Mouse (Mus musculus): ENCODE data around the gene Ifrd2.

Gene Ifrd2

GRCm38 (mm10) chr9:107565556-107565955 is 21.9 kb upstream of the Ifrd2 start:
- POLR2A ChIA-PET, result interaction anchor here in 3 of 4 experiments (0.8 to 29.0 kb wide), 12 partner anchors 9 to 65 kb away, joined by 3 to 450 read pairs (median 4); partner anchors contain the start of genes Rassf1 (in 2 of the 3), Hyal1 (in 1 of the 3), Hyal3 (in 1 of the 3) and Ifrd2 (in 1 of the 3)
- CTCF ChIA-PET, result interaction anchor here (0.6 to 2.1 kb wide), 17 partner anchors 9 to 755 kb away, joined by 3 to 12 read pairs (median 3); partner anchors contain the start of genes Ifrd2 (in 2 of the 4), Rassf1 (in 2 of the 4), Hyal1 (in 1 of the 4) and Rbm6 (in 1 of the 4)

DNA sequence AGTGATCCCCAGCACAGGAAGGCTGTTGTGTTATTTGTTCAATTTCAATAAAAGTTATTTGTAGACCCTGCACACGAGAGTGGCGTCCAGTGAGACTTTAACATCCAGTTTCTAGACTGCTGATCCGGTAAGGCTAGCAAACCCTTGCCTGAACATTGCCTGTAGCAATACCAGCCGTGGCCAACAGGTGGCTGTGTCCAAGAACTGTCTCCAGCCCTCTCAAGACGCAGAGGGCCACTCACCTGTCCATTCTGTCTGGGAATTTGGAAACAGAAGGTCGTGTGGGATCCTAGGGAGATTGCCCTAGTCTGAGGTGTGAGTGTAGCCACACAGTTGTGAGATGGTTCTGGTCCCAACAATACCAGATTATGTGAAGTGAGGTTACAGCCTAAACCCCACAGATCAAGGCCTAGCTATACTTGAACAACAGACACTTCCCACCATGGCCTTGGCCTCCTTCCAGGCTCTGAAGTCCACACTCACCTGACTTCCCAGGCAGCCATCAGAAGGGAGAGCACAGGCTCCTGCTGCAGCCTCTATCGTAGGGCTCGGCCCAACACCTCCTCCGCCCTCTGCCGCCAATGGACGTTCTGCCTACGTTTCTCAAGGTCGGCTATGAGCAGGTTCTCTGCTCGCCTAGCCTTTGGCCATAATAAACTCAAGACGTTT is 21.3 kb upstream of the Ifrd2 start:
- CTCF ChIA-PET, result interaction anchor here (0.6 to 2.1 kb wide), 19 partner anchors 8 to 754 kb away, joined by 3 to 12 read pairs (median 3); partner anchors contain the start of genes Ifrd2 (in 2 of the 4), Rassf1 (in 2 of the 4), Hyal1 (in 1 of the 4) and Rbm6 (in 1 of the 4)
- POLR2A ChIA-PET, result interaction anchor here (0.8 to 29.0 kb wide), 20 partner anchors 8 to 74 kb away, joined by 3 to 450 read pairs (median 4); partner anchors contain the start of genes Hyal1 (in 2 of the 4), Rassf1 (in 2 of the 4), Gnai2 (in 1 of the 4) and Hyal3 (in 1 of the 4)

DNA sequence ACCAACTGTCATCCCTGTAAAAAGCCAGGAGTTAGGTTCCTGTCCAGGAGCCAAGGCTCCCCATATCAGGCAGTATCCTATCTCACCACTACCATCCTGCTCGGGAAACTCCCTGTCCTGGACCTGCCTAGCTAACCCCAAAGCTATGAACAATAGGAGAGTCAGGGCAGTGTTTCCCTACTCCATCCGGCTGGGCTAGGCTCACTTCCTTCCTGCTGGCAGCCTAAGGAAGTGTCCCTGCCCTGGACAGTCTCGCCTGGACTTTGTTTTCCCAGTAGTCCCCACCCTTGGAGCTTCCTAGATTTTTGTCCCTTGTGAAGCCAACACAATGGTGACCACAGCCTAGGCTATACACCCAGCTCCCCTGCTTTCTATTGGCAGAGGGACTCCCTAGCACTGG is 20.6 kb upstream of the Ifrd2 start:
- CTCF ChIA-PET, result interaction anchor here in 3 of 4 experiments (0.8 to 2.6 kb wide), 12 partner anchors 8 to 79 kb away, joined by 3 to 14 read pairs (median 4); partner anchors contain the start of genes Ifrd2 (in 2 of the 3) and Hyal1 (in 1 of the 3)
- POLR2A ChIA-PET, result interaction anchor here (0.8 to 29.0 kb wide), 18 partner anchors 8 to 74 kb away, joined by 3 to 450 read pairs (median 4); partner anchors contain the start of genes Hyal1 (in 2 of the 4), Hyal3 (in 2 of the 4), Rassf1 (in 2 of the 4) and Gnai2 (in 1 of the 4)

- CTCF ChIA-PET, result interaction anchor here (0.5 to 2.6 kb wide), 10 partner anchors 13 to 50 kb away, joined by 3 to 14 read pairs (median 4); partner anchors contain the start of genes Hyal3 (in 1 of the 4) and Tmem115 (in 1 of the 4)
Measured at GRCm38 (mm10) chr9:107567702-107568319, 19.6 kb upstream of the Ifrd2 start, which contains the start of gene Hyal2. Gene Hyal2 (plus strand): TSS chr9:107567945.

GRCm38 (mm10) chr9:107568331-107569261 is 18.8 kb upstream of the Ifrd2 start:
- ChIA-PET POLR2A (interaction anchor here in 3 of 4 experiments (0.7 to 29.0 kb wide), 41 partner anchors 8 to 948 kb away, joined by 3 to 450 read pairs (median 5); partner anchors contain the start of genes Hyal1 (in 3 of the 3), Ifrd2 (in 3 of the 3), Hyal3 (in 2 of the 3) and Naa80 (in 2 of the 3)), CTCF (interaction anchor here (0.5 to 2.6 kb wide), 20 partner anchors 12 to 440 kb away, joined by 3 to 14 read pairs (median 3); partner anchors contain the start of genes Hyal3 (in 1 of the 4), Ifrd2 (in 1 of the 4), Rassf1 (in 1 of the 4) and Tmem115 (in 1 of the 4))

More at GRCm38 (mm10) chr9:107567702-107568319, 19.6 kb upstream of the Ifrd2 start, which contains the start of gene Hyal2:
- POLR2A ChIA-PET, result interaction anchor here in 3 of 4 experiments (0.6 to 29.0 kb wide), 34 partner anchors 9 to 238 kb away, joined by 3 to 450 read pairs (median 4); partner anchors contain the start of genes Hyal1 (in 3 of the 3), Hyal3 (in 3 of the 3), Ifrd2 (in 2 of the 3) and Naa80 (in 2 of the 3)

DNA sequence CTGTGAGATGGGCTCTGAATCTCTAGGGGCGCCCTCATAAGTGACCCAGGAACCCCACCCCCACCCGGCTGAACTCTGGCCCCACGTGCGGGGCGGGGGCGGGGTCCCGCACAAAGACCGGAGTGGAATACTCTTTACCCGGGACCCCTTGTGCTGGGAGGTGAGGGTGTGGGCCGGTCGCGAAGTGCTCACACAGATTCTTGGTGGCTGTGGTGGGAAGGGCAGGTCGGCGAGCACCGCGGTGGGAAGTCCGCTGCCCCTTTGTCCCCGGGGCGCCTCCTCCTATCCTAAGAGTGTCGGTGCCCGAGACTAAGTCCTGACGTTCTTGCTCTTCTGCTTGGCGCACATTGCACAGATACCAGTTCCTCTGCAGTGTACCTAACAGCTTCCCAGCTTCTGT is 18.2 kb upstream of the Ifrd2 start:
- ChIA-PET POLR2A (interaction anchor here in 3 of 4 experiments (0.7 to 29.0 kb wide), 31 partner anchors 7 to 947 kb away, joined by 3 to 450 read pairs (median 8); partner anchors contain the start of genes Ifrd2 (in 3 of the 3), Hyal1 (in 2 of the 3), Hyal3 (in 2 of the 3) and Naa80 (in 2 of the 3)), CTCF (interaction anchor here in 3 of 4 experiments (0.5 to 2.6 kb wide), 16 partner anchors 14 to 439 kb away, joined by 3 to 14 read pairs (median 3); partner anchors contain the start of genes Ifrd2 (in 1 of the 3), Rassf1 (in 1 of the 3) and Tmem115 (in 1 of the 3))

DNA sequence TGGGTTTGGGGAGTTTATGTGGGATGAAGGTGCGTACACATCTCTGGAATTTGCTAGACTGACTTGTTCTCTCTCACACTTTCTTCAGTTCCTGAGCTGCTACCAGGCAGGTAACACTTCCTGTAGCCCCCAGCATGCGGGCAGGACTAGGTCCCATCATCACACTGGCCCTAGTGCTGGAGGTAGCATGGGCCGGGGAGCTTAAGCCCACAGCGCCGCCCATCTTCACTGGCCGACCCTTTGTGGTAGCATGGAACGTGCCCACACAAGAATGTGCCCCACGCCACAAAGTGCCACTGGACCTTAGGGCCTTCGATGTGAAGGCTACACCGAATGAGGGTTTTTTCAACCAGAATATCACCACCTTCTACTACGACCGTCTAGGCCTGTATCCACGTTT is 17.4 kb upstream of the Ifrd2 start:
- ChIA-PET CTCF (interaction anchor here in 3 of 4 experiments (0.5 to 2.5 kb wide), 9 partner anchors 10 to 401 kb away, joined by 3 to 5 read pairs (median 3); partner anchors contain the start of genes Hyal3 (in 1 of the 3) and Tmem115 (in 1 of the 3)), POLR2A (interaction anchor here in 3 of 4 experiments (1.0 to 29.0 kb wide), 20 partner anchors 11 to 74 kb away, joined by 4 to 450 read pairs (median 9); partner anchors contain the start of genes Ifrd2 (in 3 of the 3), Hyal3 (in 2 of the 3), Rassf1 (in 2 of the 3) and Zmynd10 (in 2 of the 3))

DNA sequence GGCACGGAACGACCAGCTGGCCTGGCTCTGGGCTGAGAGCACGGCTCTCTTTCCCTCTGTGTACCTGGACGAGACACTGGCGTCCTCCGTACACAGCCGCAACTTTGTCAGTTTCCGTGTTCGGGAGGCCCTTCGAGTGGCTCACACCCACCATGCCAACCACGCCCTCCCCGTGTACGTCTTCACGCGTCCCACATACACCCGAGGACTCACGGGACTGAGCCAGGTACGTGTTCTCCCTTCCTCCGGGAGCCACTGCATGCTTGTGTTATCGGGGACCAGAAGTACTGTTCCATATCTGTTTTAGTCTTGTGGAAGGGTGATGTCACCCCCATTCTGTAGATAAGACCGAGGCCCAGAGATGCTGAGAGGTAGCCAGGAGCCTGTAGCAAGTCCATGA is 16.6 kb upstream of the Ifrd2 start:
- CTCF ChIA-PET, result interaction anchor here in 2 of 4 experiments (0.5 to 1.0 kb wide), 3 partner anchors 9 to 118 kb away, joined by 3 read pairs; partner anchors contain the start of gene Hyal3 (in 1 of the 2)
- POLR2A ChIA-PET, result interaction anchor here in 2 of 4 experiments (1.4 to 29.0 kb wide), 11 partner anchors 10 to 74 kb away, joined by 4 to 450 read pairs (median 22); partner anchors contain the start of genes Hyal3 (in 2 of the 2), Ifrd2 (in 2 of the 2), Naa80 (in 1 of the 2) and Rassf1 (in 1 of the 2)

GRCm38 (mm10) chr9:107571534-107572326 is 15.7 kb upstream of the Ifrd2 start:
- CTCF ChIA-PET, result interaction anchor here in 3 of 4 experiments (0.6 to 1.6 kb wide), 5 partner anchors 8 to 125 kb away, joined by 3 to 5 read pairs (median 3); partner anchors contain the start of genes Hyal3 (in 1 of the 3) and Zmynd10 (in 1 of the 3)
- POLR2A ChIA-PET, result interaction anchor here in 3 of 4 experiments (0.5 to 29.0 kb wide), 19 partner anchors 9 to 172 kb away, joined by 3 to 450 read pairs (median 5); partner anchors contain the start of genes Tusc2 (in 3 of the 3), Hyal3 (in 2 of the 3), Ifrd2 (in 2 of the 3) and Cacna2d2 (in 1 of the 3)

DNA sequence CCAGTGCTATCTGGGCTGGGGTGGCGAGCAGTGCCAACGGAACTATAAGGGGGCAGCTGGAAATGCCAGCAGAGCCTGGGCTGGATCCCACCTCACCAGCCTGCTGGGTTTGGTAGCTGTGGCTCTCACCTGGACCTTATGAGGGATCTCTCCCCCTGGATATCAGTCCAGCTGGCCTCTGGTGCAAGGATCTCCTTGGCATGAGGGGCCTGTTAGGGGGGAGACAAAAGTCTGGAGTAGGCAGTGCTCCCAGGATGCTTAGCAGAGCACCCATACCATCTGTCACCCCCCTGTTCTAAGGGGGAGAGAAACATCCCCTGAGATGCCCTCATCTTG is 15.1 kb upstream of the Ifrd2 start:
- POLR2A ChIA-PET, result interaction anchor here in 3 of 4 experiments (0.5 to 29.0 kb wide), 20 partner anchors 8 to 173 kb away, joined by 3 to 450 read pairs (median 5); partner anchors contain the start of genes Tusc2 (in 3 of the 3), Hyal3 (in 2 of the 3), Ifrd2 (in 2 of the 3) and Cacna2d2 (in 1 of the 3)
- CTCF ChIA-PET, result interaction anchor here (0.6 to 1.6 kb wide), 5 partner anchors 25 to 157 kb away, joined by 3 to 13 read pairs (median 3); partner anchors contain the start of gene Zmynd10 (in 1 of the 4)

GRCm38 (mm10) chr9:107573774-107574173 is 13.7 kb upstream of the Ifrd2 start:
- CTCF ChIA-PET, result interaction anchor here in 2 of 4 experiments (0.6 to 2.4 kb wide), 2 partner anchors 9 to 57 kb away, joined by 4 to 7 read pairs; no protein-coding TSS in a partner anchor

DNA sequence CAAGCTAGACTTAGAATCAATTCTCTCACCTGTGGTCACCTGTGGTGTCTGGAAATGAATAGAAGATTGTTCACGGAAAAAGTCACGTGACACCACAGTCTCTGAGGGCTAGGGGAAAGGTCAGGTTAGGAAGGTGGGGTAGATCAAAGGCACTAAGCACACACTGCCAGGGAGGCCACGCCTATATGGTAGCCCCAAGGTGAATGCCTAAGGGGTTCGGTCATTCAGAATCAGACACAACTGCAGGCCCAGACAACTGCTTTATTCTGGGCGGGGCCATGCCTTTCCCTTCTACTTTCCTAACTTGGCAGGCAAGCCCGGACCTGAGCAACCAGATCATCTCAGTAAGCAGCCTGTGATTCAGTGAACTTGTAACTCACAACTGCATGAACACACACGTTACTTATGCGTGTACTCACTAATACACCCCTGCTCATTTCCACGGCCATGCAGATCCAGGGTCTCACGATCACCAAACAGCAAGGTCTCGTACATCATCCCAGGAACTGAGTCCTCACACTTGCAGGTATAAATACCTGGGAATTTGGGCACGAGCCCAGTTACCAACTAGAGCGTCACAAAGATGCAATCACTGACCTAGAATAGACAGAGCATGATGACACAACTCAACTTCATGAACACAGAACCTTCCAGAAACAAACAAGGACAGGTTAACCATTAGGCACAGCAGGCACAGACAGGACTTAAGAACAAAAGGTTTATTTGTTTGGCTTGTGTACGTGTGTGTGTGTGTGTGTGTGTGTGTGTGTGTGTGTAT is 11.7 kb upstream of the Ifrd2 start:
- ChIA-PET POLR2A (interaction anchor here (0.5 to 29.0 kb wide), 54 partner anchors 8 to 753 kb away, joined by 3 to 450 read pairs (median 5); partner anchors contain the start of genes Cyb561d2 (in 2 of the 4), Ifrd2 (in 2 of the 4), Nprl2 (in 2 of the 4) and Tusc2 (in 2 of the 4)), CTCF (interaction anchor here in 3 of 4 experiments (0.7 to 2.4 kb wide), 17 partner anchors 9 to 176 kb away, joined by 3 to 12 read pairs (median 4); partner anchors contain the start of genes Tusc2 (in 2 of the 3), Cacna2d2 (in 1 of the 3) and Ifrd2 (in 1 of the 3))

More at GRCm38 (mm10) chr9:107573774-107574173, 13.7 kb upstream of the Ifrd2 start:
- POLR2A ChIA-PET, result interaction anchor here in 3 of 4 experiments (0.6 to 29.0 kb wide), 10 partner anchors 7 to 200 kb away, joined by 3 to 450 read pairs (median 3); partner anchors contain the start of genes Cyb561d2 (in 1 of the 3), Hyal3 (in 1 of the 3), Ifrd2 (in 1 of the 3) and Naa80 (in 1 of the 3)

GRCm38 (mm10) chr9:107576357-107577107 is 10.9 kb upstream of the Ifrd2 start, which contains the start of gene Hyal1:
Gene Hyal1 (plus strand): TSS chr9:107576927.
- ChIA-PET POLR2A (interaction anchor here (0.5 to 29.0 kb wide), 63 partner anchors 8 to 817 kb away, joined by 3 to 450 read pairs (median 4); partner anchors contain the start of genes Ifrd2 (in 4 of the 4), 6430571L13Rik (in 3 of the 4), Gnai2 (in 3 of the 4) and Tusc2 (in 3 of the 4)), CTCF (interaction anchor here in 2 of 4 experiments (1.1 to 2.0 kb wide), 11 partner anchors 10 to 177 kb away, joined by 3 to 12 read pairs (median 4); partner anchors contain the start of genes Cacna2d2 (in 1 of the 2) and Ifrd2 (in 1 of the 2))
